Mouse (Mus musculus): ENCODE results near the gene Nfkbib. TPM values are rescaled to one million over a fixed set of nuclear protein-coding genes. Genes with fewer than 3 reads are reported as not detected.

The Nfkbib gene
- polyA plus RNA-seq, 1 experiment from 2014 or later = 41.0 TPM

- Histone ChIP-seq H3K4me2 (ENCODE audit: low read depth, low read length) (no peak overlapping the region), H3K4me3 (ENCODE audit: low read length) (no peak overlapping the region), H3K9me3 (replicated peaks; ENCODE audit: control insufficient read depth, low read length) (no peaks in the 10 kb centered on the region; the same call in none of the 2 replicates), H3K36me3 (ENCODE audit: control insufficient read depth, insufficient read depth) (0 out of 2 replicates have a peak, but pooled peaks cover 5% of the 10 kb centered on the region), H3K4me1 (ENCODE audit: control insufficient read depth, insufficient read depth, low read length) (peaks cover 6% of the 10 kb centered on the region), H3K9ac (ENCODE audit: low read length) (no peak overlapping the region), H3K27ac (ENCODE audit: low read length) (no peak overlapping the region), H3K27me3 (ENCODE audit: control insufficient read depth, insufficient read depth, low read length) (no peaks in the 10 kb centered on the region)
- 62% methylated on average over 2 of the region's 2 CpGs for WGBS
- no peak for ATAC-seq (replicated peaks; ENCODE audit: extremely low read depth, insufficient read depth, low FRiP score)
These were observed 47.7 kb downstream of the Nfkbib start for GRCm38 (mm10) chr7:28719650-28720049.

GRCm38 (mm10) chr7:28719159-28719558 is 48.2 kb downstream of the Nfkbib start:
- no peak overlapping the region for H3K4me3 ChIP-seq (ENCODE audit: low read length)
- H3K27ac ChIP-seq (ENCODE audit: low read length) = no peak overlapping the region
- H3K4me1 ChIP-seq (ENCODE audit: control insufficient read depth, insufficient read depth, low read length) = peaks cover 9% of the 10 kb centered on the region
- H3K9me3 ChIP-seq (replicated peaks; ENCODE audit: control insufficient read depth, low read length) = no peaks in the 10 kb centered on the region; the same call in 1 of the 2 replicates
- WGBS = 28% methylated on average over 4 of the region's 4 CpGs
- no peaks in the 10 kb centered on the region for H3K36me3 ChIP-seq (ENCODE audit: control insufficient read depth, insufficient read depth)
- H3K9ac ChIP-seq (ENCODE audit: low read length) = no peak overlapping the region
- no peaks in the 10 kb centered on the region for H3K27me3 ChIP-seq (ENCODE audit: control insufficient read depth, insufficient read depth, low read length)
- no peak for ATAC-seq (replicated peaks; ENCODE audit: extremely low read depth, insufficient read depth, low FRiP score)
- no peak overlapping the region for H3K4me2 ChIP-seq (ENCODE audit: low read depth, low read length)

GRCm38 (mm10) chr7:28717726-28718125 is 49.6 kb downstream of the Nfkbib start:
- Histone ChIP-seq H3K4me3 (ENCODE audit: low read length) (no peak overlapping the region), H3K4me1 (ENCODE audit: control insufficient read depth, insufficient read depth, low read length) (peaks cover 9% of the 10 kb centered on the region), H3K36me3 (ENCODE audit: control insufficient read depth, insufficient read depth) (no peaks in the 10 kb centered on the region), H3K9ac (ENCODE audit: low read length) (no peak overlapping the region), H3K9me3 (replicated peaks; ENCODE audit: control insufficient read depth, low read length) (no peaks in the 10 kb centered on the region), H3K4me2 (ENCODE audit: low read depth, low read length) (no peak overlapping the region), H3K27me3 (ENCODE audit: control insufficient read depth, insufficient read depth, low read length) (no peaks in the 10 kb centered on the region), H3K27ac (ENCODE audit: low read length) (no peak overlapping the region)
- no peak for ATAC-seq (replicated peaks; ENCODE audit: extremely low read depth, insufficient read depth, low FRiP score)
- 76% methylated on average over 10 of the region's 10 CpGs for WGBS

- peak; percentile 74 for ATAC-seq (replicated peaks; ENCODE audit: extremely low read depth, insufficient read depth, low FRiP score)
- peaks cover 9% of the 10 kb centered on the region for H3K4me1 ChIP-seq (ENCODE audit: control insufficient read depth, insufficient read depth, low read length)
- peak within 1 kb of the TSS; percentile 47; the same call in 1 of the 2 replicates for H3K27ac ChIP-seq (ENCODE audit: low read length)
These were observed 50.6 kb downstream of the Nfkbib start, which contains the start of gene Fbxo17 for GRCm38 (mm10) chr7:28716590-28717281. TSS of gene Fbxo17 (plus strand) at chr7:28716804.

GRCm38 (mm10) chr7:28715598-28715997 is 51.7 kb downstream of the Nfkbib start:
- no peaks in the 10 kb centered on the region for H3K36me3 ChIP-seq (ENCODE audit: control insufficient read depth, insufficient read depth)
- H3K9me3 ChIP-seq (replicated peaks; ENCODE audit: control insufficient read depth, low read length) = no peaks in the 10 kb centered on the region
- no peak overlapping the region for H3K9ac ChIP-seq (ENCODE audit: low read length)
- H3K27me3 ChIP-seq (ENCODE audit: control insufficient read depth, insufficient read depth, low read length) = no peaks in the 10 kb centered on the region
- WGBS = 95% methylated on average over 2 of the region's 2 CpGs
- peaks cover 9% of the 10 kb centered on the region for H3K4me1 ChIP-seq (ENCODE audit: control insufficient read depth, insufficient read depth, low read length)
- H3K4me2 ChIP-seq (ENCODE audit: low read depth, low read length) = no peak overlapping the region
- H3K4me3 ChIP-seq (ENCODE audit: low read length) = no peak overlapping the region
- ATAC-seq (replicated peaks; ENCODE audit: extremely low read depth, insufficient read depth, low FRiP score) = no peak
- H3K27ac ChIP-seq (ENCODE audit: low read length) = no peak overlapping the region

More at GRCm38 (mm10) chr7:28716590-28717281, 50.6 kb downstream of the Nfkbib start, which contains the start of gene Fbxo17:
- H3K9me3 ChIP-seq (replicated peaks; ENCODE audit: control insufficient read depth, low read length) = no peaks in the 10 kb centered on the region
- peak within 1 kb of the TSS; percentile 82 for H3K4me2 ChIP-seq (ENCODE audit: low read depth, low read length)
- H3K9ac ChIP-seq (ENCODE audit: low read length) = peak within 1 kb of the TSS; percentile 85
- under 1% methylated on average over 36 of the region's 36 CpGs for WGBS
- H3K27me3 ChIP-seq (ENCODE audit: control insufficient read depth, insufficient read depth, low read length) = no peaks in the 10 kb centered on the region
- H3K36me3 ChIP-seq (ENCODE audit: control insufficient read depth, insufficient read depth) = no peaks in the 10 kb centered on the region
- peak within 1 kb of the TSS; percentile 62 for H3K4me3 ChIP-seq (ENCODE audit: low read length)

- H3K27me3 ChIP-seq (ENCODE audit: control insufficient read depth, insufficient read depth, low read length) = no peaks in the 10 kb centered on the region
- no peak overlapping the region for H3K27ac ChIP-seq (ENCODE audit: low read length)
- H3K9me3 ChIP-seq (replicated peaks; ENCODE audit: control insufficient read depth, low read length) = no peaks in the 10 kb centered on the region
- WGBS = 40% methylated on average over 5 of the region's 5 CpGs
- no peak overlapping the region for H3K9ac ChIP-seq (ENCODE audit: low read length)
- peaks cover 9% of the 10 kb centered on the region for H3K4me1 ChIP-seq (ENCODE audit: control insufficient read depth, insufficient read depth, low read length)
- H3K36me3 ChIP-seq (ENCODE audit: control insufficient read depth, insufficient read depth) = no peaks in the 10 kb centered on the region
- H3K4me2 ChIP-seq (ENCODE audit: low read depth, low read length) = no peak overlapping the region
- no peak overlapping the region for H3K4me3 ChIP-seq (ENCODE audit: low read length)
- 0 out of 2 replicates have a peak, but pooled peaks have one; percentile 28 for ATAC-seq (replicated peaks; ENCODE audit: extremely low read depth, insufficient read depth, low FRiP score)
These were observed 52.6 kb downstream of the Nfkbib start for GRCm38 (mm10) chr7:28714667-28715066.

GRCm38 (mm10) chr7:28710962-28711361 is 56.4 kb downstream of the Nfkbib start:
- Histone ChIP-seq H3K4me2 (ENCODE audit: low read depth, low read length) (no peak overlapping the region), H3K27me3 (ENCODE audit: control insufficient read depth, insufficient read depth, low read length) (no peaks in the 10 kb centered on the region), H3K27ac (ENCODE audit: low read length) (no peak overlapping the region), H3K4me3 (ENCODE audit: low read length) (no peak overlapping the region), H3K9ac (ENCODE audit: low read length) (no peak overlapping the region), H3K36me3 (ENCODE audit: control insufficient read depth, insufficient read depth) (no peaks in the 10 kb centered on the region), H3K4me1 (ENCODE audit: control insufficient read depth, insufficient read depth, low read length) (peaks cover 9% of the 10 kb centered on the region), H3K9me3 (replicated peaks; ENCODE audit: control insufficient read depth, low read length) (no peaks in the 10 kb centered on the region; the same call in 1 of the 2 replicates)
- WGBS = 67% methylated on average over 3 of the region's 3 CpGs
- no peak for ATAC-seq (replicated peaks; ENCODE audit: extremely low read depth, insufficient read depth, low FRiP score)

- Histone ChIP-seq H3K27me3 (ENCODE audit: control insufficient read depth, insufficient read depth, low read length) (no peaks in the 10 kb centered on the region), H3K9ac (ENCODE audit: low read length) (no peak overlapping the region), H3K36me3 (ENCODE audit: control insufficient read depth, insufficient read depth) (no peaks in the 10 kb centered on the region), H3K27ac (ENCODE audit: low read length) (no peak overlapping the region), H3K4me2 (ENCODE audit: low read depth, low read length) (no peak overlapping the region), H3K4me1 (ENCODE audit: control insufficient read depth, insufficient read depth, low read length) (peaks cover 1% of the 10 kb centered on the region), H3K9me3 (replicated peaks; ENCODE audit: control insufficient read depth, low read length) (no peaks in the 10 kb centered on the region; the same call in 1 of the 2 replicates), H3K4me3 (ENCODE audit: low read length) (no peak overlapping the region)
- no peak for ATAC-seq (replicated peaks; ENCODE audit: extremely low read depth, insufficient read depth, low FRiP score)
These were observed 57.9 kb downstream of the Nfkbib start for GRCm38 (mm10) chr7:28709454-28709853.
